Mouse (Mus musculus): ENCODE data around the gene Dnajc8.

DNA sequence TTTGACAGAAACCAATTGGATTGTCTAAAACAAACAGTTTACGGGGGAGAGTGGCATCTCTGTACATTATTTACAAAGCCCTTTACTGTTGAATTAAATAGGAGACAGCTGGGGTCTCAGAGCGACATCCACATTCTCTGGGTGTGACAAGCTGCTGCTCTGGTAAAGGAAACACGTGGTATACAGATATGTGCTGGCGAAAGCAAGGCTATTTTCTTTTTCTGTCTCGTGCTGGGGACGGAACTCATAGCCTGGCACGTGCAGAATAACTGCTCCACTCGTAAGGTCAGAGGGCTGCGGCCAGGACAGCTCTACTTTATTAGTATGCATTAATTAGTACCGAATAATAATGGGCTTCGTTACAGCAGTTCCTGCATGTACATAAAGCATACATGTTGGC is 38.0 kb downstream of the Dnajc8 start:
- TF ChIP-seq POLR2A (IDR thresholded peaks at IDR 0.05; ENCODE audit: low read depth, low read length) (no peak), CTCF (IDR thresholded peaks at IDR 0.05; ENCODE audit: extremely low read depth, insufficient read length, insufficient replicate concordance, low read depth, low read length) (no peak)

Data from small intestine, adult 2 months (tissue).